Mouse (Mus musculus): ENCODE results near the gene Wdr5b.
"Not testable (repeated sequence)": the region's sequence is repeated elsewhere in the genome, so short reads cannot be mapped to it uniquely, and the experiment has no call there.

Gene Wdr5b

GRCm38 (mm10) chr16:36040640-36041624 is at the start of gene Wdr5b:
TSS of gene Wdr5b (plus strand) at chr16:36041190.
- peak; percentile 98 for DNase-seq (ENCODE audit: low read depth, low spot score)

DNA sequence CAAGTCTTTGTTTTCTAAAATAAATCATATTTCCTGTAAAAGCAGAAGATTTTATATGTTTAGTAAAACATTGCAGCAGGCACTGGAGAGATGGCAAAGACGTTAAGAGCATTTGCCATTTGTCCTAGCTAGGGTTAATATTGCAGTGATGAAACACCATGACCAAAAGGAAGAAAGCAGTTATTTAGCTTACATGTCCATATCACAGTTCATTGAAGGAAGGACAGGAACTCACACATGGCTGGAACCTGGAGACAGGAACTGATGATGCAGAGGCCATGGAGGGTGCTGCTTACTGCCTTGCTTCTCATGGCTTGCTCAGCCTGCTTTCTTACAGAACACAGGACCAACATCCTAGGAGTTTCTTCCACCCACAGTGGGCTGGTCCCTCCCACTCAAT is 48.6 kb upstream of the Wdr5b start:
- no peak for DNase-seq (ENCODE audit: low read depth, low spot score)

GRCm38 (mm10) chr16:35993316-35993715 is 47.7 kb upstream of the Wdr5b start:
- no peak for DNase-seq (ENCODE audit: low read depth, low spot score)

DNA sequence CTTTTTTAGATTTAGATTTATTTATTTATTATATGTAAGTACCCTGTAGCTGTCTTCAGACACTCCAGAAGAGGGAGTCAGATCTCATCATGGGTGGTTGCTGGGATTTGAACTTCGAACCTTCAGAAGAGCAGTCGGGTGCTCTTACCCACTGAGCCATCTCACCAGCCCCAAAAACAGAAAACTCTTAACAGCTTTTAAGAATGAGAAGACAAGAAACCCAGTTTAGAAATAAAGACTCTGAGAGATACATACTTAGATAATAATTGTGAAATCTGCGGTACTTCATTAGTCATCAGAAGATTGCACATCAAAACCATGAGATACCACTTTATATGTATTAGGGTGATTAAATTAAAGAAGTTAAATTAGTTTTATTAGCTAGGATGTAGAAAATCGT is 42.1 kb upstream of the Wdr5b start:
- DNase-seq (ENCODE audit: low read depth, low spot score), result not testable (repeated sequence)

DNA sequence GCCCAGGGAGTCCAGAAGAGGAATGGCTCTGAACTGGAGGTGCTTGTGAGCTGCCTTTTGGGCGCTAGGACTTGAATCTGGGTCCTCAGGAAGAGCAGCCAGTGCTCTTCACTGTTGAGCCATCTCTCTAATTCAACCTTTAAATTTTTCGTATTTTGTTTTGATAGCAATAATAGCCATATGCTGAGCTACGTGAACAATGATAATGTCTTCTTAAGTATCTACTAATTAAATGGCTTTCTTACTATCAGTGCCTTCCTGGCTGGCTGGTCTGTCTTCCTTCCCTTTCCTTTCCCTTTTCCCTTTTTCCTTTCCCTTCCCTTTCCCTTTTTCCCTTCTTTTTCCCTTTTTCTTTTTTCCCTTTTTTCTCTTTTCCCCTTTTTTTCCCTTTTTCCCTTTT is 32.6 kb upstream of the Wdr5b start:
- DNase-seq (ENCODE audit: low read depth, low spot score), result no peak

GRCm38 (mm10) chr16:36016335-36016734 is 24.7 kb upstream of the Wdr5b start:
- DNase-seq (ENCODE audit: low read depth, low spot score), result no peak

DNA sequence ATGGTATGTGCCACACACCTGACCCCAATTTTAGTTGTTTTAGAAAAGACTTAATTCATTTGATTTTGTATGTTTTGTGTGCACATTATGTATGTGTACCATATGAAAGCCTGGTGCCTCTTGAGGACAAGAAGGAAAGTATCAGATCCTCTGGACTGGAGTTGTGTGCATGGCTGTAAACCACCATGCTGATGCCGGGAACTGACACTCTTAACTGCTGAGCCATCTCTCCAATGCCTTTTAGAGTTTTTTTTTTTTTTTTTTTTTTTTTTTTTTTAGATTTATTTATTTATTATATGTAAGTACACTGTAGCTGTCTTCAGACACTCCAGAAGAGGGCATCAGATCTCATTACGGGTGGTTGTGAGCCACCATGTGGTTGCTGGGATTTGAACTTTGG is 12.9 kb upstream of the Wdr5b start:
- DNase-seq (ENCODE audit: low read depth, low spot score), result not testable (repeated sequence)

DNA sequence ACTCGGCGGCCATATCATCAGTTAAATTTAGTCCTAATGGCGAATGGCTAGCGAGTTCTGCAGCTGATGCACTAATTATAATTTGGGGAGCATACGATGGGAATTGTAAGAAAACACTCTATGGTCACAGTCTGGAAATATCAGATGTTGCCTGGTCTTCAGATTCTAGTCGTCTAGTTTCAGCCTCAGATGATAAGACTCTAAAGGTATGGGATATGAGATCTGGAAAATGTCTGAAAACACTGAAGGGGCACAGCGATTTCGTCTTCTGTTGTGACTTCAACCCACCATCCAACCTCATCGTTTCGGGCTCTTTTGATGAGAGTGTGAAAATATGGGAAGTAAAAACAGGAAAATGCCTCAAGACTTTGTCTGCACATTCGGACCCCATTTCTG is 633 bp downstream of the Wdr5b start:
- DNase-seq (ENCODE audit: low read depth, low spot score), result no peak

DNA sequence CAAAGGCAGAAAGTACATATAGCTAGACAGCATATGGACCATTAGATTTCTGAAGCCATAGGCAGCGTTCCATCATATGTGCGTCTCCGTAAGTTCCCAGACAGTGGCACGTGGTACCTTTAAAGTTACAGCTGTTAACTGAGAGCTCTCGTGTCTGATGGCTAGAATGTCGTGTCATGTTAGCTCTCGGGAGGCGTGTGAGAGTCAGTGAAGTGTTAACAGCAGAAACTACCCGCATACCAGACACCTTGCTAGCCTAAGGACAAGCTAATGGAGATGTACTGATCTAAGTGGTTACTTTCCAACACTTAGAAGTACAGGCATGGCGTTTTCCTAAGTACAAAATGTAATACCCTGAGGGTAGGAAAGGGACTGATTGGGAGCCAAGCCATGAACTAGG is 2.1 kb downstream of the Wdr5b start:
- DNase-seq (ENCODE audit: low read depth, low spot score), result no peak

GRCm38 (mm10) chr16:36043964-36044363 is 3.0 kb downstream of the Wdr5b start:
- no peak for DNase-seq (ENCODE audit: low read depth, low spot score)

DNA sequence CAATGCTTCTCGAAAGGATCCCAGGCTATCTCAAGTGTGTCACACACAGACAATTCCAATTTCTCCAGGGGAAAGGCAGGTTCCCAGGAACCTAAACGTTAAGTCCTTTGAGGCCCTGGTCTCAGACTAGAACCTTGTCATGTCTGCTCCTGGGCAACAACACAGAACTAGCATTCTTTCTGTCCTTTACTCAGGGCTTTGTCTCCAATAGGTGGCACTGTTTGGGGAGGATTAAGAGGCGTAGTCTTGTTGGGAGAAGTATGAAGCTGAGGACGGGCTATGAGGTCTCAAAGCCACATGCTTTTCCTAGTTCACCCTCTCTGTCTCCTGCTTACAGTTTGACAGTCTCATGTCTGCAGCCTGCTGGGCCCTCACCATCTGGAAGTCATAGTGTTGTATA is 6.5 kb downstream of the Wdr5b start:
- no peak for DNase-seq (ENCODE audit: low read depth, low spot score)

DNA sequence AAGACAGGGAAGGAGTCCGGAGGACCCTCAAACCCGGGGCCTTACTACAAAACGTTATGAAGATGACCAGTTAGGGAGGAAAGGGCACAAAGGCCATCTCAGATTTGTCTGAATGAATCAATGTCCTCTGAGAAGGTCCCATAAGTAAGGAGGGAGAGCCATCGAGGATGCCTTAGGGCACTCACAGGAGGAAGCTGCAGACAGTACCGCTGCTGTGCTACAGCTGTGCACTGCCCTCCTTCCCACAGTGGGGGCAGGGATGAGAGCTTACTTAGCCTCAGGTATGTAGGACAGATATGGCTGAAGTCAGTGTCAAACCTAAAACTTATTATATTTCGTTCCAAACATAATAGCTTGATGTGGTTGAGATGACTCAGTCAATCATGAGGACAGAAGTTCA is 10.5 kb downstream of the Wdr5b start:
- DNase-seq (ENCODE audit: low read depth, low spot score), result no peak

DNA sequence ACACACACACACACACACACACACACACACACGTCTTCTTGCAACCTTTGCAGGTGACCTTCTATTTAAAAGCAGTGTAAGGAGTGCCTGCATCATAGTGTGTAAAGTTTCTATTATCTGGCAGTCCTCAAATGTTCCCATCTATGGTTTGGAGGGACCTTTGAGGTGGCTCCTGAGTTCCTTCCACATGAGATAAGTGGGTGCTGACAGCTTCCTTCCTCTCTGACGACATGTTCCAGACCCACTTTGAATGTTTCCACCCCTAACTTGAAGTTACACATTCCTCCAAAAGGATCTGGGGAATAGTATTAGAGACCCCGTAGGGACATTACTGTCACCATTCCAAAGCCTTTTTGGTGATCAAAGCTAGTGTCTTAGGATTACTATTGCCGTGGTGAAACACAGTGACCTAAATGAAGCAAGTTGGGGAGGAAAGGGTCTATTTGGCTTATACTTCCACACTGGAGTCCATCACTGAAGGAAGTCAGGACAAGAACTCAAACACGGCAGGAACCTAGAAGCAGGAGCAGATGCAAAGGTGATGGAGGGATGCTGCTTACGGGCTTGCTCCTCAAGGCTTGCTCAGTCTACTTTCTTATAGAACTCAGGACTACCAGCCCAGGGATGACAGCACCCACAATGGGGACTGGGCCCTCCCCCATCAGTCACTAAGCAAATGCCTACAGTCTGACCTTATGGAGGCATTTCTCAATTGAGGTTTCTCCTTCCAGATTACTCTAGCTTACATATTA is 12.7 kb downstream of the Wdr5b start:
- DNase-seq (ENCODE audit: low read depth, low spot score), result no peak

GRCm38 (mm10) chr16:36054920-36055319 is 13.9 kb downstream of the Wdr5b start:
- DNase-seq (ENCODE audit: low read depth, low spot score), result no peak

DNA sequence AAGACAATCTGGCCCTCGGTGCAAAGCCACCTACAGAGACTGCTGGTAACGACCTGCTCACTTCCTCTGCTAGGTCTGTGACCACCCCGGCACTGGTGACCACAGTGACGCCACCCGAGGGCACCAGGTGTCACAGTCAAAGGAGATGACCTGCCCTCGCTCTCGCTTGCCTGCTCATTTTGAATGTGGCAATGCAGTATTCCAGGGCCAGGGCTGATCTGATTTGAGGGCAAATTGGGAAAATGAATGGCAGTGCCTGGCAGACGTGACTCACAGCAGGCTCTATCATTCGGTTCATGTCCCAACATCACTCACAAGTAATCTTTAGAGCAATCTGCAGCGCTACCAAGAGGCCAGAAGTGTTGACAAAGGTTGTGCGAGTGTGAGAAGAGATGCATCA is 15.4 kb downstream of the Wdr5b start:
- no peak for DNase-seq (ENCODE audit: low read depth, low spot score)

DNA sequence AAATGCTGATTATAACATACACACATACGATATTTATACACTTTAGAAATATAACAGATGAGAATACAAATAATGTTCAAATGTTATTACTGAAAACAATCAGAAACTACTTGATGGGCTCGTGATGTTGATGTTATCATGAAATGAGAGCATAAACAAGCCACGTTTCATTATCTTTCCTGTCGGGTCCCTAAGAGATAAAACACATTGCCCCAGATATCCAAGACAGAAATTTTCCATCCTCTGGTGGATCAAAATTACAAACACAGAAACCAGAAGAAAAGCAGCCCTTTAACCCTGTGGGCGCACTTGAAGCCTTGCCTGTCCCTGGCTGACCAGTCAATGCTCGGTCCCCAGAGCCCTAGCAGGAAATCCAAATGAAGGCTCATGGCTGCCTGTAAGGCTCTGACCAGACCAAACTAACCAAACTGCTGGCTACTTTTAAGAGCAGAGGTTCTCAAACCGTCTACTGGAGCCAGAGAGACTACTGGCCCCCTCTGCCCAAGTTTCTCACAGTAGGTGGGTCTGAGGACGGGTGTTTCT is 17.0 kb downstream of the Wdr5b start:
- DNase-seq (ENCODE audit: low read depth, low spot score), result no peak

DNA sequence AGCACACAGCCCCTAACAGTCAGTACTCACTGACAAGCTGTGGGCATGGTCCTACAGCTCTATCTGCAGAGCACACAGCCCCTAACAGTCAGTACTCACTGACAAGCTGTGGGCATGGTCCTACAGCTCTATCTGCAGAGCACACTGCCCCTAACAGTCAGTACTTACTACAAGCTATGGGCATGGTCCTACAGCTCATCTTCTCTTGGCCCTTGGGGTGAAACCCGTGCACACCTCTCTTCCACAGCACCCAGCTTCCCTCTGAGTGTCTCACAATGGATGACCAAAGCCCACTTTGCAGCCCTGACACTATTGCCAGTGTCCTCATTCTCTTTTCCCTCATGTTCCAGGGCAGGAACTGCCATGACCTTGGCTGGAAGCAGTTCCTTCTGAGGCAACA is 21.5 kb downstream of the Wdr5b start:
- DNase-seq (ENCODE audit: low read depth, low spot score), result not testable (repeated sequence)

GRCm38 (mm10) chr16:36063315-36063714 is 22.3 kb downstream of the Wdr5b start:
- DNase-seq (ENCODE audit: low read depth, low spot score), result no peak

DNA sequence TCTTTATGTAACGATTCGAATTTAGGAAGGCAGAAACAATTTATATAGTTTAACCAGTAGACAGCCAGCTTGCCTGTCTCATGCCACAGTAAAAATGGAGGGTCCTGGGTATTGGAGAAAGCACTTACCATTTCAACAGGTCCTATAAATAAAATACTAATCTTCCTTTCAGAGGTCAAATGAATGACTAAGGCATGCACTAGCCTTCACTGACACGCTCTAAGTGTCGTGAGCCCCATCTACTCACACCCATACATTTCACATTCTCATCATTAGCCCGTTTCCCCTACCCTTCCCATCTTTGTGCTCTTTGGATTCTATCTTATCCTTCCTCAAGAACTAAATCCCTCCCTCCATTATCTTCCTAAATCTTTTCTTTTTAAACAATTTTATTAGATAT is 23.9 kb downstream of the Wdr5b start:
- DNase-seq (ENCODE audit: low read depth, low spot score), result no peak

GRCm38 (mm10) chr16:36067694-36068093 is 26.7 kb downstream of the Wdr5b start:
- no peak for DNase-seq (ENCODE audit: low read depth, low spot score)

GRCm38 (mm10) chr16:36068356-36068755 is 27.4 kb downstream of the Wdr5b start:
- DNase-seq (ENCODE audit: low read depth, low spot score), result no peak

DNA sequence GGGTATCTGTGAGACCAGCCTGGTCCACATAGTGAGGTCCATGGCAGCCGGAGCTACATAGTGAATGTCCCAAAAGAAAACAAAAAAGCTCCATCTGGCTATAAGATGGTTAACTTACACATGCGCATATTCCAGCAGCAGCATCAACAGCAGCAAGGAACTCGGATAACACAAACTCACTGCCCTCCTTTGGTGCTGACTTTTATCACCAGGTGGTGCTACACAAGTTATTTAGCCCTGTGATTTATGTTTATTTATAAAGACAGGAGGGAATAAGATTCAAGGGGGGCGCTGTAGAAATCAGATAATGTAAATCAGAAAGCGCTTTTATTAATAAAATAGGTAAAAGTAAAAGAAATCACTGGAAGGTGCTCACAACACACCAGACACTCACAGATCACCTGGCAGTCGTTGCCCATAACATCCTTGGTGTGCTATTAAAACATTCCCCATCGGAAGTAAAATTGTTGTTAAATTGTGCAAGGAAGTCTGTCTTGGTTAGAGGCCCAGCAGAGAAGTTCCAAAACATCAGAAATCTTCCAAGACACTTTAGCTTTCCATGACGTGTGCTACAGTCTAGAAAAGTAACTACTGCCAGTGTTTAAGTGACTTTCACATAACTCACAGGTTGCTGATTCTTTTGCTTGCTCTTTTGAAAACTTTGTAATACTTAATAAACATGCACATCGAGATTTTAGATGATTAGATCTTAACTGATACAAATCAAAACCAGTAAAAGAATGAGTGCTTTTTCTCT is 29.0 kb downstream of the Wdr5b start:
- DNase-seq (ENCODE audit: low read depth, low spot score), result no peak

Data from skeletal muscle tissue, adult 2 months (tissue).